Mouse (Mus musculus) natural killer cell, adult 2 months (primary cell): Measurements from ENCODE around the gene Hs6st2.

Experiments used
- DNase-seq, 2 experiments: peaks; one replicate each; pipeline ENCODE4 v3.0.0; 2022; ENCODE audit warnings: low spot score in 2 of 2

Gene Hs6st2

DNA sequence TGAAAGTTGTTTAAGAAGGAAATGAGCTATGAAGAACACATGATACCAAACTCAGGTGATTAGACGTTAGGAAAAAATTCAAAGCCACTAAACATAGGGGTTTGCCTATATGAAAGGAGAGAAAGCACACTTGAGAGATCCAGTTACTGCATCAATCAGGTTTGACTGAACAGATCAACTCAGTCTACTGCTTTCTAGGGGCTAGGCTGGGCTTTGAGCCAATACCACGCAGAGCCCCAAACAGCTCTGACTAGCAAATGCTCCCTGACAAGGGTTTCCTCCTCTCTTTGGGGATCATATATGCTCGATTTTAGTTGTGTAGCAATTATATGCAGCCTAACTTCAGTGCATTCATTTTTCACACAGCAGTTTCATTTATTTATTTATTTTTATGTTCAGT, 96.2 kb downstream of the Hs6st2 start:
- DNase-seq = no peak

GRCm38 (mm10) chrX:51581704-51582103, 100.0 kb downstream of the Hs6st2 start:
- no peak for DNase-seq

GRCm38 (mm10) chrX:51561880-51562279, 119.8 kb downstream of the Hs6st2 start:
- DNase-seq = no peak

GRCm38 (mm10) chrX:51539626-51540025, 142.0 kb downstream of the Hs6st2 start:
- no peak for DNase-seq

DNA sequence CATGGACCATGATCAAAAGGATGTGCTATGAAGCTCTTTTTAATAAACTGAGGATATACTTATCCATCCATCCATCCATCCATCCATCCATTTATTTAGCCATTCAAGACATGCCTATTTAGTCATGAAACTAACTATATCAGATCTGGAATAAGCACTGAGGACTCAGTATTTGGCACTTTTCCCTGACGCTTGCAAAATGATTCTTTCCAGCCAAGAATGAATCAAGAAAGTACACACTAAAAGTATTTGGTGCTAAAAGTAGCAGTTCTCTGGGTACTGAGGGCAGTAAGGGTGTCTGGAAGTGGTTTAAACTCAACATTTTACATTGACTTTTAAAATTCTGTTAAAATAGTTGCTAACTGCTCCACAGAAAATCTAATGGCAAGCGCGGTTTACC, 144.6 kb downstream of the Hs6st2 start:
- no peak for DNase-seq

DNA sequence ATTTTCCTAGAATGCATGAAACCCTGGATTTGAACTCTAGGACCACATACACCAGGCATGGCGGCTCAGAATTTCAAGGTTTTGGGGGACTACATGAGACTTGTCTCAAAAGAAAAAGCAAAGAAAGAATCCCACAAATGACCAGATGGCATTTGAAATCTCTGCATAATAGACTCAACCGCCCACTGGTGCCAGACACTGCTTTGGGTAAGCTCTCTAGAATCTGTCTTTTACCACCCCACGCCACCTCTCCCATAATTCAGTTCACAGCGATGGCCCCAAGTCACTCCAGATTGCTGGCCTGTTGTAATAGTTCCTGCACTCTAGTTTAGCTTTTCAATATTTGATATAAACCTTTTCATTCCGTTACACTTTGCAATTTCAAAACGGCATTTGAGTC, 146.4 kb downstream of the Hs6st2 start:
- DNase-seq = no peak

DNA sequence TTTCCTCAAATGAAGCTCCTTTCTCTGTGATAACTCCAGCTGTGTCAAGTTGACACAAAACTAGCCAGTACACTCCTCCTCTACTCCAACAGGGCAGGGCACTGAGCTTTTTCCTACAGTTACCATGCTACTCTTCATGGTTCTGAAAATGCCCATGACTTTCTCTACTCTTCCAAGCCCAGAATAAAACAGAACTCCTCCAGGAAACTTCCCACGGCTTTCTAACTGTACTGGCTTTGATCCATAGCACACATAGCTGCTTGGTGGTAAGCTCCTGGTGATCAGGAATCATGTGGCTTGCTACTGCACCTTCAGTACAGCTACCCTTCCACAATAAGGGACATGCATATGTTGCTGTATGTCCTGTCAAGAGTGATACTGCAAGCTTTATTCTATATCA, 150.5 kb downstream of the Hs6st2 start:
- no peak for DNase-seq

DNA sequence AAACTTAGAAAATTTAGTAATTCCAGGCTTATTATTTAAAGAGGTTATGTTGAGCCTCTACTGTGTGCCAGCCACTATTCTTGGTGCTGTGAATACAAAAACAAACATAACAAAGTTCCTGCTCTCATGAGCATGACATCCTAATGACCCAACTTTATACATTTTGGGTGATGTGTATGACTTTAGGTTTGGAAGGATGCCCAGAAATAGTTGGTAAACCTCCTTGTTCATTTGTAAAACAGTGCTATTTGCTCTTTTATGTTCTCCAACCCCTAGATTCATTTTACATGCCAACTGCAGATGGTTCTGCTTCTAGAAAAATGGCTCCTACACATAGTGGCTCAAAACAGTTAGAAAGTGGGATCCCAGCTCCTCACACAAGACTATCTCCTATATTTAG, 153.1 kb downstream of the Hs6st2 start:
- no peak for DNase-seq

DNA sequence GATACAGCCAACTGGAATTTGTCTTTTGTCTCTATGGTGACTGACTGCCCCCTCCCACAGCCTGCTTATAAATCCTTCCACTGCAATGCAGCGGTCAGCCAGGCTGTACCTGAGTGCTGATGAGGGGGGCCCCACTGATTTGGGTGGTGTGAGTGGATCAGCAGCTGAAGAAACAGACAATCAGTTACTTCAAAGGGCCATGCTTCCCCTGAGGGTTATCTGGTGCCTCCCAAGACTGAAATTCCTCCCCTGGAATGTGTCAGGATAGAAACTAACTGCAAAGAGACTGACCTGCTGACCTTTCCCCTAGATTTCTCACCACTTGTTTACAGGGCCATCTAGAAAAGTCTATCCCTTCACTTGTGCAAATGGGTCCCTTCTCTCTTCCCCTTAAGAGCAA, 166.8 kb downstream of the Hs6st2 start:
- no peak for DNase-seq

DNA sequence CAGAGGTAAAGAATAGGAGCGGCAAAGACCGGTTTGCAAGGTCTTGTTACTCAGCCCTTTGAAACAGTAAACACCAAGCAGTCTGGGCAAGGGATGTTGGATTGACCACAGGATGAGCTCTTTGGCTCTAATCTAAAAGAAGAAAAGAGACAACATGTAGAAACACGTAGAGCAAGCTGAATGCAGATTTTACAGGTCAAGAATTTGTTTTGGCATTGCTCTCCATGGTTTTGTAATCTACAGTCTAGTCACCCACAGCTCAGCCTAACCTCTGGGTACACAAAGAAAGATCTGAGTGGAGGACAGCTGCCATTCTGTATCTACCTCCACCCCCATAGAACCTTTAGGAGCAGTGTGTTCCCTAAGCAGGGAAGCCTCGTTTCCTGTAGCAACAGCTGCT, 175.1 kb downstream of the Hs6st2 start:
- DNase-seq = no peak

GRCm38 (mm10) chrX:51505691-51506090, 176.0 kb downstream of the Hs6st2 start:
- no peak for DNase-seq

DNA sequence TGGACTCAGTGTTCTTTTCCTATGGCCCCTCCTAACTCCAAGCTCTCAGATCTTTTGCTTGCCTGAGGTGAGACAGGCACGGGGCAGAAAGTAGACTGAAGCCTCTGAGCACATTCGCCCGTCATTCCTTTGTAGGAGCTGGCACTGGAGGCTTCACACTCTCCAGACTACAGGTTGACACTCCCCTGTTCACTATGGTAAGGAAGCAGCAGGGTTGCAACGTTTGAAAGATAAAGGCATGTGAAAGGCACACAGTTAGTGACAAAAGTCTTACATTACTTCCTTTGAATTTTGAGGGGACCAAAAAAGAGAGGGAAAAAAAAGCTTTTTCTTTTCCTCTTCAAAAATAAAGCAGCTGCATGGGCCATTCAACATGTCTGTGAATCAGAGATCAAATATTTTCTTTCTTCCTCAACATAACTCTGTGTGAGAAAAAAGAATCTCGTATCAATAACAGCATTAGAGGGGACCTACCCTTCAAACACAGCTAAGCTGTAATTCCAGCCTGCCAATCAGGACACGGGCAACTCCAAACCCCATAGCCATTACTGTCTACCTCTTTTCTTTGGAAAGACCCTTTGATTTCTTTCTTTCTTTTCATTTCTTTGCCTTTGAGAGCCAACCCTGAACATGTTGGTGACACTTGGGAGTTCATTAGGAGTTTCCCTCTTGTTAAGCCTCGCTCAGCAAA, 177.7 kb downstream of the Hs6st2 start:
- DNase-seq = no peak

- no peak for DNase-seq
Measured at GRCm38 (mm10) chrX:51497831-51498230, 183.8 kb downstream of the Hs6st2 start.

DNA sequence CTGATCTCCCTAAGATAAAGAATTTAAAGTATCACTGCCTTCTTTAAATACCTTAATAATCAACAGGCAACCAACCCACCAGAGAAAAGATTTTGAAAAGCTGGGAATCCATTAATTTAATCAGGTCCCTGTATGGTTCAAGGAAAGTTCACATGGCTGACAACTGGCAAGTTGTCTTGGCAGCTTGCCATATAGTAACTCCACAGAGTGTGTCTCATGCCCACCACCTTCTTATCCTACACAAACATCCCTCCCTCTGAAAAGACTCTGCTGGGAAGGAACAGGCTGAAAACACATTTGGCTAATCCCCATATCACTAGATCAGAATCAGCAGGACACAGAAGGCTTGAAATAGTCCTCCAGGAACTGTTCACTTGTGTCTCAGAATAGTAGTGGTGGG, 193.3 kb downstream of the Hs6st2 start:
- no peak for DNase-seq

DNA sequence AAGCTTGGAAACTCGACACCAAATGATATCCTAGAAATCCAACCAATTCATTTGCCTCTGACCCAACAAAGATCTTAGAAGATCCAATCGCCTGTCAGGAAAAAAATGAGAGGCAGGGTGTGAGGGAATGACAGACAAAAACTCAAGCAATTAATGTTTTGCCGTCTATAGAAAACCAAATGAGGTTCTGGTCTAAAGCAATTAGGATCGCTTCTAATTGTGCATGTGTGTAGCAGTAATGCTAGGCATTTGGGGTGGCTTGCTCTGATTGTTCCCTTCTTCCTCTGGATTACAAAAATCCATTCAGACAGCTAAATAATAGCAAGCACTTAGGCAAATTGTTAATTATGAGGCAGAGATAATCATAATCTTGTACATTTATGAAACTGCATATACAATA, 212.2 kb downstream of the Hs6st2 start:
- DNase-seq = no peak

DNA sequence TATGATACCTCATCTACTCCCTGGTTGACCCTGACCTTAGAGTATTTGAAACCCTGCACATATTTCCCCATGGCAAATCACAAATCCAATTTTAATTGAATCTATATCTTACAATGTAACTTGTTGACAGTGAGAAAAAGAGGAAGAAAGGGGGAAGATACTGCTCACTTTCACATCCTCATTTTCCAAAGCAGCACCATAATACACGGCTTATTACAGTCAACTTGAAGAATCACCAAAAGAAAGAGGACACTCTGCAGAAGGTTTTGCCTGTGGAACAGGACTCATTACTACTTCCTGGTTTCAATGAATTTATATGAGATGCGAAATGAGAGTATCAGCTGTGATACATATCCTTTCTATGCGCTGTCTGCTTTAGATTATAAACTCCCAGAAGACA, 220.2 kb downstream of the Hs6st2 start:
- no peak for DNase-seq

GRCm38 (mm10) chrX:51443366-51443765, 238.3 kb downstream of the Hs6st2 start:
- DNase-seq = no peak

GRCm38 (mm10) chrX:51431706-51432105, 249.9 kb downstream of the Hs6st2 start:
- DNase-seq = no peak

DNA sequence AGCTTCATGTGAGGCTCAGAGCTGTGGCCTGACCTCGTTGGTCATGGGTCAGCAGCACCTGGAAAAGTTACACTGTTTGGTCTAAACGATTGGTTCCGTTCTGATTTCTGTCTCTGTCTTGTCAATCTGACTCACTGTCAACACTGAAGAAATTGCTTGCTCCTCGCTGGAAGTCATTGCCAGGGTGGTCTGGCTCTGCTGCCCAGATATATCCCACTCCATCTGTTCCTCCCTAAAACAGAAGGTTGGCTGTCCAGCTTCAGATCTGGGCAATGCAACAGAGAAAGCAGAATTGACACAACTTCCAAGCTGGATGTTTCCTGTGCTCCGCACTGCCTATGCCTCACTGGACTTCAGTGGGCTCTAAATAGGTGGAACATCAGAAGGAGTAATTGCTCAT, 256.6 kb downstream of the Hs6st2 start:
- no peak for DNase-seq

- DNase-seq = no peak
Measured at GRCm38 (mm10) chrX:51410289-51410688, 271.4 kb downstream of the Hs6st2 start.

GRCm38 (mm10) chrX:51397457-51397856, 284.2 kb downstream of the Hs6st2 start:
- DNase-seq = no peak

DNA sequence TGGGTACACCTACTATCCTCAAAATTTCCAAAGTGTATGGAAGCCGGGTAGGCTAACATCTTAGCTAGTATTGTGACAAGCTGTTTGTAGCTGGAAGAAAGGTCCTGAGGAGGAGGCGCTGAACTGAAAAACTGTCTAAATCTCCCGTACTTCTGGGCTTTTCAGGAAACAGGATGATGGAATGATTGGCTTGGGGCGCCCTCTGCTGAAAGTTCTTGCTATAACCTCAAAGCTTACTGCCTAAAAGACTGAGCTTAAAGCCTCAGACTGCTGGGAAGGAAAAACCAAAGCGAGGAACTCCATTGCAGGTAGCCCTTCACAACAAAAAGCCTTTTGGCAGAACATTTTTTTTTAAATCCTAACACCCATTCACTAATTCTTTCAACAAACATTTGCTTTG, 307.0 kb downstream of the Hs6st2 start:
- peak; percentile 4 to 7 for DNase-seq

DNA sequence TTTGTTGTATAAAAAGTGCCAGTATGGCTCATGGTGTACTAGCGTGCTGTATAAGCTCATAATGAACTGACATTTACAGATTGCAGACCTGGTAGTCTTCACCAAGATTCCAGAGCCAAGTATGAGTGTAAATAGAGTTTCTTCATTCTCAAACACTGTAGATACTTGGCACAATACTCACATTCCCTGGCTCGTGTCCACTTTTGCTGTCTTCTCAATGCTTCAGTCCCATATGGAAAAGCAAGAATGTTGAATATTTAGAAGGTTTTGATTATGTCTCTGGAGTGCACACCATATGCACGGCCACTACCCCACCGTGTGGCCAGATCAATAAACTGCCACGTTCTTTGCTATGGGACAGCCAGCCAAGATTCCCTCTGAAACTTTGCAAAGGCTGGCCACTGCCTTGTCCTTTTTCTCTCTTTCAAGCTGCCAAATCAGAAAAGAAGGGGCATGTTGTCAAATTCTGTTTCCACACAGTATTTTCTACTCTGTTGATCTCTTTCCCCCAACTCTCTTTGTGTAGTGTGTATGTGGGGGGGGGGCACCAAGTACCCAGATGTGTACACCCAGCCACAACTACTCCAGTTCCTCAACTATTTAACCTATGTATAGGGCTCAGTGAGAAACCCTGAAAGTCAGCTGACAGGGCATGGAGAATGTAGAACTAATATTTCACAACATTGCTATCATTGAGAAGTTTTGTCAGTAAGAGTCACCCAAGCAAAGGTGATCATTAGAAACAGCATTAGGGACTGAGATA, 309.0 kb downstream of the Hs6st2 start:
- no peak for DNase-seq

GRCm38 (mm10) chrX:51349682-51350081, 332.0 kb downstream of the Hs6st2 start:
- no peak for DNase-seq
